Mouse (Mus musculus): Measurements from ENCODE around the gene Chchd10. TPM values are rescaled to one million over a fixed set of nuclear protein-coding genes. Genes with fewer than 3 reads are reported as not detected.

Chchd10 gene
- polyA plus RNA-seq, 1 experiment from 2014 or later, result 32.7 TPM

DNA sequence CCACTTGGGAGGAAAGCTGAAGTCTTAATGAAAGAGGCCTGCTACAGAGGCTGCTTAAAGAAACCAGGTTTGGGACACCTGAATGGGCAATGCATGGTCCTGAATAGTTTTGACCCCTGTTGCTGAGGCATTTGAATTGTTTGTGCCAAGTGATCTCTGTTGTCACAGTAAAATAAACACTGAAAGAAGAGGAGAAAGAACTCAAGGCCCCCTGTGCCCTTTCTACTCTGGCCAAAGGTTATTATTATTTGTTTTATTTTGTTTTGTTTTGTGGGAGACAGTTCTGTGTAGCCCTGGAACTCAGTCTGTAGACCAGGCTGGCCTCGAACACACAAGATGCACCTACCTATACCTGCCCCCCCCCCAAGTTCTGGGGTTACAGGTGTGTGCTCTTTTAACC, 2.1 kb downstream of the Chchd10 start:
- no peak for DNase-seq (ENCODE audit: low spot score)
- 74% methylated on average over 1 of the region's 1 CpGs for WGBS
- peaks cover 21% of the 10 kb centered on the region for H3K4me1 ChIP-seq (ENCODE audit: control insufficient read depth, insufficient read depth, low read length)
- H3K9me3 ChIP-seq (replicated peaks; ENCODE audit: control insufficient read depth, low read length), result no peaks in the 10 kb centered on the region
- ATAC-seq, result no peak
- no peaks in the 10 kb centered on the region for H3K36me3 ChIP-seq (ENCODE audit: control insufficient read depth, insufficient read depth, low read length)
- peaks cover 26% of the 10 kb centered on the region for H3K27me3 ChIP-seq (replicated peaks; ENCODE audit: control insufficient read depth, insufficient read depth, low read length)
- H3K9ac ChIP-seq (ENCODE audit: low read length), result peak overlapping the region; percentile 46; the same call in 1 of the 2 replicates
- H3K27ac ChIP-seq (ENCODE audit: low read depth, low read length), result no peak overlapping the region
- peak overlapping the region; percentile 46; the same call in 1 of the 2 replicates for H3K4me3 ChIP-seq (ENCODE audit: low read depth, low read length)
- H3K4me2 ChIP-seq (ENCODE audit: low read length), result peak overlapping the region; percentile 92

DNA sequence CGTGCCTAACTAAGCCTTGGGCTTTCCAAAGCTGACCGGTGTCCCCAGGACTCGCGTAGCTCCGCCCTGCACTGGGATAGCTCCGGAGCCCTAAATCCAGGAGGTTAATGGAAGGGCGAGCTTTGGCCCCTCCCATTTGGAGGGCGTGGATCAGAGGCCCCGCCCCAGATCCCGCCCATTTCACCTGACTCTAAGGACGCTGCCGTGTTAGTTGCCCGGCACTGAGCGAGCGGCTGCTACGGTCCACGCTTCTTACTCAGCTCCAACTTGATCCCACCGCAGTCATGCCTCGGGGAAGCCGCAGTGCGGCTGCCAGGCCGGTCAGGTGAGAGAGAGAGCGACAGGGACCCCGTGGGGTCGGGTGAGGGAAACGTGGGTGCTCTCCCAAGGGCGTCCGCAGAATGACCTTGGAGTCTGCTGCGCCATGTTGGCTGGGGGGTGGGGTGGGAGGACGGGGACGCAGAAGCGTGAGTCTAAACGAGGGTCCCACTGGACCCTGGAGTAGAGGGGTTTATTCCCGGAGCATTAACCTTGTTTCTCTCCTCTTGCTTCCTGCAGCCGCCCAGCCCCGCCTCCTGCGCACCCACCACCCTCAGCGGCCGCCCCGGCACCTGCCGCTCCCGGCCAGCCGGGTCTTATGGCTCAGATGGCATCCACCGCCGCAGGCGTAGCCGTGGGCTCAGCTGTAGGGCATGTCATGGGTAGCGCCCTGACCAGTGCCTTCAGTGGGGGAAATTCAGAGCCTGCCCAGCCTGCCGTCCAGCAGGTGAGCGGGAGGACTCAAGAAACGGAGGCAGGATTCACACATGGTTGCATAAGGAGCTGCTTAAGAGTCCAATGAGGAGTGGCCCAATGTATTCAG, 3.0 kb downstream of the Chchd10 start, which contains the start of gene Mmp11:
Mmp11 (minus strand) TSS at position 817 of the 862 bp plus-strand sequence.
- WGBS, result under 1% methylated on average over 51 of the region's 51 CpGs
- Histone ChIP-seq H3K36me3 (ENCODE audit: control insufficient read depth, insufficient read depth, low read length) (no peaks in the 10 kb centered on the region), H3K4me2 (ENCODE audit: low read length) (peak within 1 kb of the TSS; percentile 92), H3K4me3 (ENCODE audit: low read depth, low read length) (peak within 1 kb of the TSS; percentile 46), H3K27me3 (replicated peaks; ENCODE audit: control insufficient read depth, insufficient read depth, low read length) (peaks cover 26% of the 10 kb centered on the region), H3K9ac (ENCODE audit: low read length) (peak within 1 kb of the TSS; percentile 46), H3K27ac (ENCODE audit: low read depth, low read length) (no peak within 1 kb of the TSS), H3K9me3 (replicated peaks; ENCODE audit: control insufficient read depth, low read length) (no peaks in the 10 kb centered on the region), H3K4me1 (ENCODE audit: control insufficient read depth, insufficient read depth, low read length) (peaks cover 17% of the 10 kb centered on the region)
- peak; percentile 78 for DNase-seq (ENCODE audit: low spot score)
- peak; percentile 52 for ATAC-seq

- H3K4me3 ChIP-seq (ENCODE audit: low read depth, low read length), result no peak overlapping the region
- ATAC-seq, result no peak
- peaks cover 23% of the 10 kb centered on the region for H3K27me3 ChIP-seq (replicated peaks; ENCODE audit: control insufficient read depth, insufficient read depth, low read length)
- no peak overlapping the region for H3K4me2 ChIP-seq (ENCODE audit: low read length)
- no peaks in the 10 kb centered on the region for H3K36me3 ChIP-seq (ENCODE audit: control insufficient read depth, insufficient read depth, low read length)
- DNase-seq (ENCODE audit: low spot score), result no peak
- WGBS, result 39% methylated on average over 18 of the region's 18 CpGs
- H3K9me3 ChIP-seq (replicated peaks; ENCODE audit: control insufficient read depth, low read length), result no peaks in the 10 kb centered on the region
- no peak overlapping the region for H3K27ac ChIP-seq (ENCODE audit: low read depth, low read length)
- H3K9ac ChIP-seq (ENCODE audit: low read length), result no peak overlapping the region
- peaks cover 11% of the 10 kb centered on the region for H3K4me1 ChIP-seq (ENCODE audit: control insufficient read depth, insufficient read depth, low read length)
Measured at GRCm38 (mm10) chr10:75936909-75937667, 4.2 kb downstream of the Chchd10 start.

DNA sequence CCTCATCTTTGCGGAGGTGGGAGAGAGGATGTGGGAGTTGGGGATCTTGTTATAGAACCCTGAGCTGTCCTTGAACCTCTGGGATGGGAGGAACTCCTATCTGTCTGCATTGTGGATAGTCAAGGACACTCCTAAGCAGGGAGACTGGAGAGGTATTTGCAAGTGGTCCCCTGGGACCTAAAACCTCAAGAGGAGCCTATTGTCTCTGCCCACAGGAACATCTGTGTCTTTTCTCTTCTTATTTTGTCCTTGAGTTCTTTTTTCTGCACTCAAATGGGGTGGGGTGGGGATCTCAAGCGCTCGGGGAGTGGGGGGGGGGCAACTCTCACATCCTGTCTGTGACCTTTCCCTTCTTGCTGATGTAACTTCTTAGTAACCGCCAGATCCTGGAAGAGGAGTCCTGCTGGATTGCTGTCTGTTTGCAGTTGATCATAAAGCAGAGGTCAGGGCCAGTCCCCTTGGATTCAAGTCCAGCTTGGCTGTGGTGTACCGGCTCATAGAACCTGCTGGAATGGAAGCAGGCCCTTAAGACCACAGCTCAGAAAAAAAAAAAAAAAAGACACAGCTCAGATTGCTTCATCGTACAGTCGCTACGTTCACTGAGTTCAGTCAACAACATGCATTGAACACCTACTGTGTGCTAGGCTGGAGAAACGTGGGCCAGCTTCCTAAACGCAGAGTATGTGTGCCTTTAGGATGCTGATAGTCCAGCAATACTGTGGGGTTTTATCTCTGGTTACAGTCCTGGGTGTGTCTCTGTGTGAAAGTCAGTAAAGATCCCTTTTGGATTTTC, 5.1 kb downstream of the Chchd10 start:
- Histone ChIP-seq H3K4me2 (ENCODE audit: low read length) (no peak overlapping the region), H3K36me3 (ENCODE audit: control insufficient read depth, insufficient read depth, low read length) (no peaks in the 10 kb centered on the region), H3K27me3 (replicated peaks; ENCODE audit: control insufficient read depth, insufficient read depth, low read length) (peaks cover 19% of the 10 kb centered on the region), H3K9me3 (replicated peaks; ENCODE audit: control insufficient read depth, low read length) (no peaks in the 10 kb centered on the region), H3K9ac (ENCODE audit: low read length) (no peak overlapping the region), H3K4me1 (ENCODE audit: control insufficient read depth, insufficient read depth, low read length) (peaks cover 7% of the 10 kb centered on the region; the same call in 1 of the 2 replicates), H3K27ac (ENCODE audit: low read depth, low read length) (no peak overlapping the region), H3K4me3 (ENCODE audit: low read depth, low read length) (no peak overlapping the region)
- WGBS, result 58% methylated on average over 10 of the region's 10 CpGs
- no peak for DNase-seq (ENCODE audit: low spot score)
- no peak for ATAC-seq

GRCm38 (mm10) chr10:75939481-75940234, 6.7 kb downstream of the Chchd10 start:
- H3K4me2 ChIP-seq (ENCODE audit: low read length), result no peak overlapping the region
- no peak overlapping the region for H3K4me3 ChIP-seq (ENCODE audit: low read depth, low read length)
- no peaks in the 10 kb centered on the region for H3K36me3 ChIP-seq (ENCODE audit: control insufficient read depth, insufficient read depth, low read length)
- H3K4me1 ChIP-seq (ENCODE audit: control insufficient read depth, insufficient read depth, low read length), result peaks cover 11% of the 10 kb centered on the region; the same call in 1 of the 2 replicates
- no peak for ATAC-seq
- no peaks in the 10 kb centered on the region for H3K9me3 ChIP-seq (replicated peaks; ENCODE audit: control insufficient read depth, low read length)
- no peak overlapping the region for H3K9ac ChIP-seq (ENCODE audit: low read length)
- DNase-seq (ENCODE audit: low spot score), result no peak
- WGBS, result 55% methylated on average over 9 of the region's 9 CpGs
- H3K27me3 ChIP-seq (replicated peaks; ENCODE audit: control insufficient read depth, insufficient read depth, low read length), result peaks cover 18% of the 10 kb centered on the region
- H3K27ac ChIP-seq (ENCODE audit: low read depth, low read length), result no peak overlapping the region

GRCm38 (mm10) chr10:75940520-75940919, 7.6 kb downstream of the Chchd10 start, which contains the start of gene Gm867:
Gene Gm867 (minus strand): TSS chr10:75940672.
- H3K9ac ChIP-seq (ENCODE audit: low read length), result no peak within 1 kb of the TSS
- peaks cover 16% of the 10 kb centered on the region for H3K27me3 ChIP-seq (replicated peaks; ENCODE audit: control insufficient read depth, insufficient read depth, low read length)
- H3K4me1 ChIP-seq (ENCODE audit: control insufficient read depth, insufficient read depth, low read length), result peaks cover 9% of the 10 kb centered on the region; the same call in 1 of the 2 replicates
- no peak within 1 kb of the TSS for H3K4me2 ChIP-seq (ENCODE audit: low read length)
- H3K27ac ChIP-seq (ENCODE audit: low read depth, low read length), result no peak within 1 kb of the TSS
- DNase-seq (ENCODE audit: low spot score) (no peak), ATAC-seq (no peak)
- no peaks in the 10 kb centered on the region for H3K36me3 ChIP-seq (ENCODE audit: control insufficient read depth, insufficient read depth, low read length)
- H3K9me3 ChIP-seq (replicated peaks; ENCODE audit: control insufficient read depth, low read length), result no peaks in the 10 kb centered on the region
- no peak within 1 kb of the TSS for H3K4me3 ChIP-seq (ENCODE audit: low read depth, low read length)
- WGBS, result 89% methylated on average over 5 of the region's 5 CpGs

DNA sequence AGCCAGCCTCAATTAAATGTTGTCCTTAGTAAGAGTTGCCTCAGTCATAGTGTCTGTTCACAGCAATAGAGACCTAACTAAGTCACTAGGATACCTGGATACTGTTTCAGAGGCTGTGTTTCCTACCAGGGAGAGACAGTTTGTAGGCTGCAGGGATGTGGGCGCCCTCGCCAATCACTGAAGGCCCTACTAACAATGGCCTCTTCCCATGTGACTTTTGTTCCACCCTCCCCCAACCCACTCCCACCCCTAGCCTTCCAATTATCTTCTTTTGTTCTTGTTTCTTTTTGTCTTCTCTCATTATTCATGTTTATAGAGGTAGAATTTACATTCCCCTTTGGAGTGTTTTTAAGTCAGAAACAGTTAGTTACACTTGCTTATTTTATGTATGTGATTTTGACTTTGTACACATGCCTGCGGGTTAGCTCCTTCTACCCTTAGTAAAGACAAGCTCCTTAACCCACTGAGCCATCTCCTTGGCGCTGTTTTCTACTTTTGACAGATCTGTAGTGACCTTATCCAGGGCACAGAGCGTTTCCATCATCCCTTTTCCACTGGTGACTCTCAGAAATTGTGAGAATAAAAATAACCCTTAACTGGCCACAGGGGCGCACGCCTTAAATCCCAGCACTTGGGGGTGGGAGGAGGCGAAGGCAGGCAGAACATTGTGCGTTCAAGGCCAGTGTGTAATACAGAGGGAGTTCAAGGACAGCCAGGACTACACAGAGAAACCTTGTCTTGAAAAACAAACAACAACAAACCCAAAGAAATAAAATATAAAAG, 8.3 kb downstream of the Chchd10 start:
- Histone ChIP-seq H3K4me3 (ENCODE audit: low read depth, low read length) (no peak overlapping the region), H3K4me2 (ENCODE audit: low read length) (no peak overlapping the region), H3K36me3 (ENCODE audit: control insufficient read depth, insufficient read depth, low read length) (no peaks in the 10 kb centered on the region), H3K27ac (ENCODE audit: low read depth, low read length) (no peak overlapping the region), H3K27me3 (replicated peaks; ENCODE audit: control insufficient read depth, insufficient read depth, low read length) (peaks cover 9% of the 10 kb centered on the region), H3K9me3 (replicated peaks; ENCODE audit: control insufficient read depth, low read length) (no peaks in the 10 kb centered on the region), H3K4me1 (ENCODE audit: control insufficient read depth, insufficient read depth, low read length) (peaks cover 5% of the 10 kb centered on the region; the same call in 1 of the 2 replicates), H3K9ac (ENCODE audit: low read length) (no peak overlapping the region)
- 54% methylated on average over 9 of the region's 9 CpGs for WGBS
- ATAC-seq, result no peak
- DNase-seq (ENCODE audit: low spot score), result no peak

Measured in forebrain, embryonic 14.5 days (tissue).